In the genomic region with DNA sequence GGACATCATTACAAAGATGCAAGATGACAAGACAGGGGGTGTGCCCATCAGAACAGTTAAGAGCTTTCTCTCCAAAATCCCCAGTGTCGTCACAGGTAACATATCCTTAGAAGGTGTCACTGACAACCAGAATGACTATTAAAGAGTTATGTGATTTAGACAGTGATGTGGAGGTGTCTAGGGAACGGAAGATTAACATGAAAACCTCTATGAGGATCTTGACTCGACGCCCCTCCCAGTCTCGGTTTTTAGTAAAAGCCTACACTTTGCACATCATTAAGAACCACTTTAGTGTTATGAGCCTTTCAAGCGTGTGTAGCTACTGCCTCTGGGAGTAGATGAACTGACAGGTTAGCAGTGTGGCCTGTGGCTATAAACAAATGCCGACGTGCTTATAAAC, we compare ENCODE assay signal across 30 mouse cellular contexts.
DNase-seq lines count a peak whose midpoint lies in the region; ATAC-seq and TF ChIP-seq lines count a peak whose summit lies in the region.
"Had no signal": no experiment of that assay in that cellular context is flagged by ENCODE, and none has a peak within 500 bp of the region (broad histone marks: within the 10 kb centered on the region; RNA-seq: fewer than 3 reads in every experiment).

No protein-coding gene starts in this region.

- no peaks in the 10 kb centered on the region for H3K36me3 ChIP-seq in forebrain, embryonic 13.5 days (ENCODE audit: poor library complexity, severe bottlenecking)
- H3K36me3 ChIP-seq in forebrain, embryonic 15.5 days = no peaks in the 10 kb centered on the region
- no peaks in the 10 kb centered on the region for H3K36me3 ChIP-seq in forebrain, postnatal 0 days (ENCODE audit: insufficient read depth)
- no peaks in the 10 kb centered on the region for H3K36me3 ChIP-seq in forebrain, embryonic 11.5 days (ENCODE audit: control insufficient read depth, insufficient read depth, low read length)
- H3K36me3 ChIP-seq: embryonic facial prominence, embryonic 12.5 days; G1E; heart, embryonic 10.5 days; heart, embryonic 13.5 days had no signal

- no peaks in the 10 kb centered on the region for H3K9me3 ChIP-seq in forebrain, embryonic 13.5 days (replicated peaks)
- no peaks in the 10 kb centered on the region for H3K9me3 ChIP-seq in forebrain, embryonic 15.5 days
- no peaks in the 10 kb centered on the region for H3K9me3 ChIP-seq in forebrain, postnatal 0 days (ENCODE audit: low read length)
- no peaks in the 10 kb centered on the region for H3K9me3 ChIP-seq in forebrain, embryonic 11.5 days (ENCODE audit: control insufficient read depth, low read length)
- H3K9me3 ChIP-seq: embryonic facial prominence, embryonic 12.5 days; G1E; heart, embryonic 10.5 days; heart, embryonic 13.5 days had no signal

- no peak overlapping the region for H3K4me3 ChIP-seq in forebrain, embryonic 13.5 days
- H3K4me3 ChIP-seq in forebrain, embryonic 15.5 days = no peak overlapping the region
- H3K4me3 ChIP-seq in forebrain, postnatal 0 days (ENCODE audit: low read depth, low read length) = no peak overlapping the region
- no peak overlapping the region for H3K4me3 ChIP-seq in forebrain, embryonic 11.5 days (ENCODE audit: low read depth, low read length)
- H3K4me3 ChIP-seq: embryonic facial prominence, embryonic 12.5 days; erythroblast, embryonic 14.5 days; heart, adult 2 months; heart, embryonic 10.5 days; heart, embryonic 13.5 days had no signal

- no peak for DNase-seq in forebrain, postnatal 0 days
- no peak for DNase-seq in forebrain, embryonic 11.5 days (ENCODE audit: low spot score)
- DNase-seq in brain, embryonic 14.5 days (ENCODE audit: low read depth) = peak; percentile 59
- DNase-seq in induced T-regulatory cell, adult 2 months (ENCODE audit: low read depth) = peak; percentile 1
- DNase-seq in embryo, embryonic 10 days (ENCODE audit: low spot score) = no peak
- DNase-seq: adrenal gland, postnatal 10 days; adrenal gland, postnatal 36 days; B cell, adult 2 months; cerebellum, adult 11 months; cerebellum, adult 2 months; cerebellum, postnatal 10 days; cerebellum, postnatal 36 days; gastrocnemius, postnatal 10 days; gastrocnemius, postnatal 36 days; heart, adult 2 months; heart, postnatal 14 days; heart, postnatal 4 days; kidney, adult 2 months had no signal

- WGBS in forebrain, embryonic 13.5 days = 81% methylated on average over 8 of the region's 8 CpGs
- 80% methylated on average over 8 of the region's 8 CpGs for WGBS in forebrain, embryonic 15.5 days
- 73% methylated on average over 8 of the region's 8 CpGs for WGBS in forebrain, postnatal 0 days
- 87% methylated on average over 8 of the region's 8 CpGs for WGBS in forebrain, embryonic 11.5 days

- peak; percentile 30; the same call in 1 of the 2 replicates for ATAC-seq in forebrain, embryonic 13.5 days
- ATAC-seq in forebrain, embryonic 15.5 days (replicated peaks) = no peak
- peak; percentile 88 for ATAC-seq in forebrain, postnatal 0 days
- ATAC-seq in forebrain, embryonic 11.5 days (replicated peaks; ENCODE audit: low FRiP score) = no peak
- ATAC-seq: hindbrain, postnatal 0 days; intestine, postnatal 0 days; Patski had no signal

- H3K4me1 ChIP-seq in forebrain, embryonic 13.5 days = no peaks in the 10 kb centered on the region
- H3K4me1 ChIP-seq in forebrain, embryonic 15.5 days = no peaks in the 10 kb centered on the region
- no peaks in the 10 kb centered on the region for H3K4me1 ChIP-seq in forebrain, postnatal 0 days (ENCODE audit: insufficient read depth)
- H3K4me1 ChIP-seq in forebrain, embryonic 11.5 days (replicated peaks; ENCODE audit: control insufficient read depth, insufficient read depth, low read length) = no peaks in the 10 kb centered on the region

- H3K4me2 ChIP-seq in forebrain, embryonic 13.5 days = no peak overlapping the region
- H3K4me2 ChIP-seq in forebrain, embryonic 15.5 days (replicated peaks) = no peak overlapping the region
- no peak overlapping the region for H3K4me2 ChIP-seq in forebrain, postnatal 0 days (ENCODE audit: low read depth)
- no peak overlapping the region for H3K4me2 ChIP-seq in forebrain, embryonic 11.5 days (ENCODE audit: low read depth, low read length, severe bottlenecking)
- H3K4me2 ChIP-seq: embryonic facial prominence, embryonic 12.5 days; heart, embryonic 13.5 days; hindbrain, embryonic 14.5 days had no signal

- H3K27me3 ChIP-seq in forebrain, embryonic 13.5 days = no peaks in the 10 kb centered on the region
- H3K27me3 ChIP-seq in forebrain, embryonic 15.5 days = no peaks in the 10 kb centered on the region
- no peaks in the 10 kb centered on the region for H3K27me3 ChIP-seq in forebrain, postnatal 0 days (ENCODE audit: insufficient read depth, low read length)
- H3K27me3 ChIP-seq in forebrain, embryonic 11.5 days (ENCODE audit: control insufficient read depth, insufficient read depth, low read length) = no peaks in the 10 kb centered on the region
- H3K27me3 ChIP-seq: CH12.LX; embryonic facial prominence, embryonic 12.5 days; heart, embryonic 13.5 days; Patski had no signal

- H3K27ac ChIP-seq in forebrain, embryonic 13.5 days = no peak overlapping the region
- H3K27ac ChIP-seq in forebrain, embryonic 15.5 days (replicated peaks) = no peak overlapping the region
- H3K27ac ChIP-seq in forebrain, postnatal 0 days (ENCODE audit: low read depth, low read length) = no peak overlapping the region
- no peak overlapping the region for H3K27ac ChIP-seq in forebrain, embryonic 11.5 days (ENCODE audit: low read depth, low read length)
- H3K27ac ChIP-seq: embryonic facial prominence, embryonic 12.5 days; heart, adult 2 months; heart, embryonic 10.5 days; heart, embryonic 13.5 days; hindbrain, embryonic 14.5 days; hindbrain, postnatal 0 days had no signal

- no peak overlapping the region for H3K9ac ChIP-seq in forebrain, embryonic 13.5 days
- no peak overlapping the region for H3K9ac ChIP-seq in forebrain, embryonic 15.5 days (replicated peaks)
- no peak overlapping the region for H3K9ac ChIP-seq in forebrain, postnatal 0 days
- no peak overlapping the region for H3K9ac ChIP-seq in forebrain, embryonic 11.5 days (ENCODE audit: low read length)
- H3K9ac ChIP-seq: embryonic facial prominence, embryonic 12.5 days; heart, embryonic 13.5 days; hindbrain, embryonic 14.5 days had no signal

- TF ChIP-seq CTCF in forebrain, postnatal 0 days (IDR thresholded peaks at IDR 0.05; ENCODE audit: low read depth) = no peak
- TF ChIP-seq CTCF in brain, embryonic 14.5 days (IDR thresholded peaks at IDR 0.05; ENCODE audit: borderline replicate concordance, extremely low read depth, insufficient read depth, insufficient read length) = no peak

- TF ChIP-seq POLR2A in brain, embryonic 14.5 days (IDR thresholded peaks at IDR 0.05; ENCODE audit: borderline replicate concordance, extremely low read depth, insufficient read depth, insufficient read length, poor library complexity, severe bottlenecking) = no peak

Comparison
In these comparisons a context has a peak if more than half of its experiments do, and no peak if none do; other contexts are left out.
1. ATAC-seq: peak in forebrain, embryonic 13.5 days (single experiment) and forebrain, postnatal 0 days (single experiment); none in forebrain, embryonic 15.5 days (single experiment) and forebrain, embryonic 11.5 days (single experiment).
2. DNase-seq: peak in brain, embryonic 14.5 days (single experiment) and induced T-regulatory cell, adult 2 months (single experiment); none in forebrain, postnatal 0 days (single experiment), forebrain, embryonic 11.5 days (single experiment) and embryo, embryonic 10 days (single experiment).